10 mouse cellular contexts compared by ENCODE assay signal in the genomic region with DNA sequence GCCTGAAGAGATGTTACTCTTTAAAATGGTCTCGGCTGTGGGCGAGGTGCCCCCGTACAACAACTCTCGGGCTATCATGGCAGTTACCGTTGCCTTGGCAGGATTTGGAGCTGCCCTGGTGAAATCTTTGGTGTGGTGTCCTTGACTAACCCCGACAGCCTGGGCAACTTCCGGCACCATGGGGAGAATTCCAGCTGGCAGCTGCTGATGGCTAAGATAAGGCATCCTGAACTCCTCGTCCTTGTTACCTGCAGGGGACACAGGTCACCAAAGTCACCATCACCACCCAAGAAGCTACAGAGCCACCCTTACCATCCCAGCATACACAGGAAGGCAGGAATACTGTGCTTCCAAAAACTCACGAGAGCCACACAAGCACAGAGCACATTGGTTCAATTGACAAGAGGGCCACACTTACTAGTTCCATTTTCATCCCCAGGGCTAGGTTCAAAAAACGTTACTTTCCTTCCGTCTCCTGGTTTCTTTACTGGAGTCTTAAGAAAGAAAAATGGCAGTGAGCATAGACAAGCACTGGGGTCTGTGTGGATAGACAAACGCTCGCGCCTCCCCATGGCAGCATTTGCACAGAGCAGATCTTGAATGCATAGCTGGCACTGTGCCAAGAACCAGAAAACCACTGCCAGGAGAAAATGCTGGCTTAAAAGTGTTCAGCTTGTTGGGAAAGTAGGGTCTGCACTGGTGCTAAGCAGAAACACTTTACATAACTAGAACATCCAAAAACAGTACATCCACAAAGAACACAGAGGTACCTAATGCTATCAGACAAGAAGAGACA. TPM values are rescaled to one million over a fixed set of nuclear protein-coding genes. Genes with fewer than 3 reads are reported as not detected.
DNase-seq lines count a peak whose midpoint lies in the region; ATAC-seq lines count a peak whose summit lies in the region.
"Had no signal": no experiment of that assay in that cellular context is flagged by ENCODE, and none has a peak within 500 bp of the region (broad histone marks: within the 10 kb centered on the region; RNA-seq: fewer than 3 reads in every experiment).

No protein-coding gene starts in this region.

- 61% methylated on average over 14 of the region's 14 CpGs for WGBS in lung, embryonic 16.5 days
- 73% methylated on average over 14 of the region's 14 CpGs for WGBS in neural tube, embryonic 15.5 days

- H3K27me3 ChIP-seq in lung, embryonic 16.5 days (ENCODE audit: control insufficient read depth, insufficient read depth, low read depth, low read length) = no peaks in the 10 kb centered on the region
- H3K27me3 ChIP-seq in neural tube, embryonic 15.5 days (replicated peaks) = no peaks in the 10 kb centered on the region
- H3K27me3 ChIP-seq: lung, embryonic 15.5 days had no signal

- peak; percentile 29 for DNase-seq in cerebellum, adult 11 months
- DNase-seq in lung, postnatal 14 days = no peak
- peak; percentile 47 to 56 for DNase-seq in cerebellum, postnatal 36 days
- no peak for DNase-seq in embryo, embryonic 9.5 days (ENCODE audit: extremely low spot score)
- DNase-seq in T-cell, adult 2 months (ENCODE audit: low spot score) = no peak
- DNase-seq: spleen, adult 18-20 months had no signal

- H3K9ac ChIP-seq in lung, embryonic 16.5 days (ENCODE audit: low read length) = no peak overlapping the region
- no peak overlapping the region for H3K9ac ChIP-seq in neural tube, embryonic 15.5 days (replicated peaks)
- H3K9ac ChIP-seq: lung, embryonic 15.5 days had no signal

- no peak overlapping the region for H3K4me2 ChIP-seq in lung, embryonic 16.5 days (ENCODE audit: low read depth, low read length)
- no peak overlapping the region for H3K4me2 ChIP-seq in neural tube, embryonic 15.5 days
- H3K4me2 ChIP-seq: lung, embryonic 15.5 days had no signal

- no peak for ATAC-seq in cerebellum, adult (ENCODE audit: insufficient number of reproducible peaks, low FRiP score, low TSS enrichment)
- ATAC-seq in lung, embryonic 16.5 days (ENCODE audit: low read depth) = peak; percentile 66
- no peak for ATAC-seq in neural tube, embryonic 15.5 days (ENCODE audit: low FRiP score)

- H3K9me3 ChIP-seq in lung, embryonic 16.5 days (ENCODE audit: control insufficient read depth, low read length) = no peaks in the 10 kb centered on the region
- no peaks in the 10 kb centered on the region for H3K9me3 ChIP-seq in neural tube, embryonic 15.5 days (replicated peaks)
- H3K9me3 ChIP-seq: lung, embryonic 15.5 days had no signal

- H3K4me3 ChIP-seq in lung, embryonic 16.5 days (ENCODE audit: low read length) = no peak overlapping the region
- H3K4me3 ChIP-seq in neural tube, embryonic 15.5 days (replicated peaks) = no peak overlapping the region
- H3K4me3 ChIP-seq: lung, embryonic 15.5 days had no signal

- H3K4me1 ChIP-seq in lung, embryonic 16.5 days (replicated peaks; ENCODE audit: control insufficient read depth, insufficient read depth, low read length) = no peaks in the 10 kb centered on the region
- 0 out of 2 replicates have a peak, but pooled peaks cover 5% of the 10 kb centered on the region for H3K4me1 ChIP-seq in neural tube, embryonic 15.5 days
- H3K4me1 ChIP-seq: lung, embryonic 15.5 days had no signal

- peaks cover 60% of the 10 kb centered on the region for H3K36me3 ChIP-seq in lung, embryonic 16.5 days (ENCODE audit: control insufficient read depth, insufficient read depth, low read length)
- peaks cover 95% of the 10 kb centered on the region for H3K36me3 ChIP-seq in neural tube, embryonic 15.5 days

- no peak overlapping the region for H3K27ac ChIP-seq in lung, embryonic 16.5 days (ENCODE audit: low read length)
- H3K27ac ChIP-seq in neural tube, embryonic 15.5 days (replicated peaks) = peak overlapping the region; percentile 5; the same call in 1 of the 2 replicates
- H3K27ac ChIP-seq: lung, embryonic 15.5 days had no signal

RNA-seq across cellular contexts. Expression of a gene that starts 45.0 kb away (rescaled TPM):
- 79.6 and 86.8 TPM in 2 replicates for polyA plus RNA-seq in lung, embryonic 16.5 days (2015; fragmentation: Nextera tagmentation; extraction: Ambion mirVana)
- 96.6 and 103 TPM in 2 replicates for polyA plus RNA-seq in neural tube, embryonic 15.5 days (2015; fragmentation: Nextera tagmentation; extraction: Ambion mirVana)

RNA-seq across cellular contexts. Expression of a gene that starts 45.2 kb away (rescaled TPM):
- polyA plus RNA-seq in lung, embryonic 16.5 days (2015; fragmentation: Nextera tagmentation; extraction: Ambion mirVana) = 106 and 118 TPM in 2 replicates
- 85.9 and 94.2 TPM in 2 replicates for polyA plus RNA-seq in neural tube, embryonic 15.5 days (2015; fragmentation: Nextera tagmentation; extraction: Ambion mirVana)

Comparison
In these comparisons a context has a peak if more than half of its experiments do, and no peak if none do; other contexts are left out.
1. DNase-seq: peak in cerebellum, adult 11 months (single experiment) and cerebellum, postnatal 36 days (2 of 2); none in lung, postnatal 14 days (single experiment), embryo, embryonic 9.5 days (single experiment) and T-cell, adult 2 months (single experiment).